Mouse (Mus musculus): ENCODE data around the gene Erv3. TPM values are rescaled to one million over a fixed set of nuclear protein-coding genes. Genes with fewer than 3 reads are reported as not detected.

Gene Erv3
- polyA plus RNA-seq, 1 experiment from 2014 or later, result not detected

DNA sequence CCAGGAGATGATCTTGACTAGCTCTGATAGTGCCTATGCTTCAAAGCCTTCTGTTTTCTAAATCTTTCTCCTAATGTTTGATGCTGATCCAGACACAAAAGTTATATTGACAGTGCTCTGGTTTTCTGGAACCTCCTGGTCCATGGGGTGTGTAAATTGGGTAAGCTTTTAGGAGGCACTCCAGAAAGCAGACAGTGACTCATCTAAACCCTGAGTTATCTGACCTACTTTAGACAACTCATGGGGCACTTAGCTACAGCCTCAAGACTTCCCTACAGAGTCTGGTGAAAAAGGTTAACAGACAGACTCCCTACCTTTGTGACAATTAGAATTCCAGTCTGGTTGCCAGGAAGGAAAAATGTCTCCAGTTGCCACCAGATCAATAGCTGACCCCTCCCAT is 1.7 kb downstream of the Erv3 start:
- Histone ChIP-seq H3K9ac (replicated peaks) (no peak overlapping the region), H3K27ac (replicated peaks) (no peak overlapping the region), H3K4me3 (no peak overlapping the region), H3K9me3 (no peaks in the 10 kb centered on the region), H3K36me3 (no peaks in the 10 kb centered on the region), H3K27me3 (no peaks in the 10 kb centered on the region), H3K4me1 (peaks cover 8% of the 10 kb centered on the region), H3K4me2 (replicated peaks) (no peak overlapping the region)
- no peak for ATAC-seq (ENCODE audit: low FRiP score, low read depth)

DNA sequence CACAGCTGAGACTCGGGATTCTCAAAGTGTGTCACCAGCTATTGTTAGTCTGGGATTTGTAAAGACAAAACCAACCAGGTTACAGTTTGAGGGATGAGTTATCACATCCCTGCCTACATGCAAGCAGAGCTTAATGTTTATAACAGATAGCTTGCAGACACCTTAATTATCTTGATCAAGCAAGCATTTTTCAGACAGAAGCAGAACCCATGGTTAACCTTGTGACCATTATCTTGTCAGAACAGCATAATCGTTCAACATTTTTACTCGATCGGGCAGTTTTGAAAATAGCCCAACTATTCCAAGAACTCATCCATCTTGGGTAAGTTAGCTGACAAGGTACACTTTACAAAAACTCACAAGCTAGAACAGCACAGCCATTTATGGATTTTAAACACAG is 5.8 kb downstream of the Erv3 start:
- no peak overlapping the region for H3K4me3 ChIP-seq
- WGBS, result 69% methylated on average over 4 of the region's 4 CpGs
- ATAC-seq (ENCODE audit: low FRiP score, low read depth), result no peak
- H3K4me1 ChIP-seq, result no peaks in the 10 kb centered on the region
- no peak overlapping the region for H3K4me2 ChIP-seq (replicated peaks)
- no peaks in the 10 kb centered on the region for H3K27me3 ChIP-seq
- no peaks in the 10 kb centered on the region for H3K36me3 ChIP-seq
- 0 out of 2 replicates have a peak overlapping the region, but pooled peaks have one; percentile 4 for H3K27ac ChIP-seq (replicated peaks)
- no peaks in the 10 kb centered on the region for H3K9me3 ChIP-seq
- no peak overlapping the region for H3K9ac ChIP-seq (replicated peaks)

- no peak for ATAC-seq (ENCODE audit: low FRiP score, low read depth)
These were observed 8.0 kb downstream of the Erv3 start for GRCm38 (mm10) chr2:131851333-131852092.

GRCm38 (mm10) chr2:131850047-131850446 is 9.5 kb downstream of the Erv3 start:
- 94% methylated on average over 4 of the region's 4 CpGs for WGBS

More at GRCm38 (mm10) chr2:131851333-131852092, 8.0 kb downstream of the Erv3 start:
- H3K4me3 ChIP-seq, result no peak overlapping the region
- WGBS, result 88% methylated on average over 12 of the region's 12 CpGs
- no peaks in the 10 kb centered on the region for H3K36me3 ChIP-seq
- H3K4me1 ChIP-seq, result peaks cover 16% of the 10 kb centered on the region
- no peak overlapping the region for H3K4me2 ChIP-seq (replicated peaks)
- no peak overlapping the region for H3K9ac ChIP-seq (replicated peaks)
- H3K9me3 ChIP-seq, result no peaks in the 10 kb centered on the region
- H3K27me3 ChIP-seq, result no peaks in the 10 kb centered on the region
- no peak overlapping the region for H3K27ac ChIP-seq (replicated peaks)

GRCm38 (mm10) chr2:131847501-131848359 is 11.8 kb downstream of the Erv3 start:
- H3K27me3 ChIP-seq, result no peaks in the 10 kb centered on the region
- H3K36me3 ChIP-seq, result no peaks in the 10 kb centered on the region
- H3K9me3 ChIP-seq, result no peaks in the 10 kb centered on the region
- H3K4me3 ChIP-seq, result peak overlapping the region; percentile 23
- peak; percentile 98 for ATAC-seq (ENCODE audit: low FRiP score, low read depth)
- 5% methylated on average over 10 of the region's 10 CpGs for WGBS
- H3K4me2 ChIP-seq (replicated peaks), result peak overlapping the region; percentile 47
- H3K4me1 ChIP-seq, result peaks cover 25% of the 10 kb centered on the region
- H3K9ac ChIP-seq (replicated peaks), result no peak overlapping the region
- peak overlapping the region; percentile 92 for H3K27ac ChIP-seq (replicated peaks)

More at GRCm38 (mm10) chr2:131850047-131850446, 9.5 kb downstream of the Erv3 start:
- H3K9ac ChIP-seq (replicated peaks), result no peak overlapping the region
- ATAC-seq (ENCODE audit: low FRiP score, low read depth), result no peak
- no peaks in the 10 kb centered on the region for H3K36me3 ChIP-seq
- H3K27ac ChIP-seq (replicated peaks), result no peak overlapping the region
- H3K4me1 ChIP-seq, result peaks cover 25% of the 10 kb centered on the region
- no peak overlapping the region for H3K4me2 ChIP-seq (replicated peaks)
- H3K27me3 ChIP-seq, result no peaks in the 10 kb centered on the region
- H3K9me3 ChIP-seq, result no peaks in the 10 kb centered on the region
- no peak overlapping the region for H3K4me3 ChIP-seq

GRCm38 (mm10) chr2:131846811-131847210 is 12.7 kb downstream of the Erv3 start:
- no peak for ATAC-seq (ENCODE audit: low FRiP score, low read depth)
- Histone ChIP-seq H3K9me3 (no peaks in the 10 kb centered on the region), H3K27me3 (no peaks in the 10 kb centered on the region), H3K27ac (replicated peaks) (peak overlapping the region; percentile 92), H3K9ac (replicated peaks) (no peak overlapping the region), H3K4me3 (no peak overlapping the region), H3K4me1 (peaks cover 25% of the 10 kb centered on the region), H3K4me2 (replicated peaks) (peak overlapping the region; percentile 47), H3K36me3 (no peaks in the 10 kb centered on the region)
- 38% methylated on average over 2 of the region's 2 CpGs for WGBS

DNA sequence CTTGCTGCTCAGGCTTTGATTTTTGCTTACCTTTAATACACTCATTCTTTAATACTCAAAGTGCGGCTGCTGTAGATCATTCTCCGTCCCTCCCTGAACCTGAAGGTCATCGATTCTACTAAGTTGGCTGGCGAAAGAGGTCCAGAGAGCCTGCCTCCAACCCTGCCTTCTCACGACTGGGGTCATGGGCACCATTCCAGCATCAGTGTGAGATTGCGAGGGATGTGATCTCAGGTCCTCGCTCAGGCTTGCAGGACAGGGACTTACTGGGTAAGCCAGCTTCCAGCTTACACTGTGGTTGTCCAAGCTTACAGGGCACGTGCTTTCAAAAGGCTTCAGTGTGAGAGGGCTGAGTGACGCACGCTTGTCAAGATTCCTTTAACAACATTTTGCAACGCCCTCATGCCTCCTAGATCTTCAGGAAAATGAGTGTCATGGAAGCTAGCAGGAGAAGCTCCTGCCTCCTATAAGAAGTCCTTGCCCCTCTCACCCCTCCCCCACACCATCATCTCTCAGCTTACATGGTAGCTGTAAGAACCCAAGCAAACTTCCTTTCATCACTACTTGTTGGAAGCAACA is 13.3 kb downstream of the Erv3 start:
- WGBS, result 74% methylated on average over 11 of the region's 11 CpGs
- no peaks in the 10 kb centered on the region for H3K9me3 ChIP-seq
- H3K27ac ChIP-seq (replicated peaks), result peak overlapping the region; percentile 92; the same call in 1 of the 2 replicates
- no peak overlapping the region for H3K9ac ChIP-seq (replicated peaks)
- H3K27me3 ChIP-seq, result no peaks in the 10 kb centered on the region
- no peak overlapping the region for H3K4me2 ChIP-seq (replicated peaks)
- no peaks in the 10 kb centered on the region for H3K36me3 ChIP-seq
- H3K4me3 ChIP-seq, result no peak overlapping the region
- ATAC-seq (ENCODE audit: low FRiP score, low read depth), result no peak
- H3K4me1 ChIP-seq, result peaks cover 27% of the 10 kb centered on the region

- Histone ChIP-seq H3K27ac (replicated peaks) (peak overlapping the region; percentile 39), H3K36me3 (no peaks in the 10 kb centered on the region), H3K4me2 (replicated peaks) (no peak overlapping the region), H3K4me1 (peaks cover 32% of the 10 kb centered on the region), H3K27me3 (no peaks in the 10 kb centered on the region), H3K4me3 (no peak overlapping the region), H3K9me3 (no peaks in the 10 kb centered on the region), H3K9ac (replicated peaks) (no peak overlapping the region)
- WGBS, result 86% methylated on average over 8 of the region's 8 CpGs
- ATAC-seq (ENCODE audit: low FRiP score, low read depth), result no peak
These were observed 13.9 kb downstream of the Erv3 start for GRCm38 (mm10) chr2:131845671-131846070.

- 90% methylated on average over 5 of the region's 5 CpGs for WGBS
- H3K4me2 ChIP-seq (replicated peaks), result no peak overlapping the region
- no peak overlapping the region for H3K9ac ChIP-seq (replicated peaks)
- ATAC-seq (ENCODE audit: low FRiP score, low read depth), result no peak
- no peak overlapping the region for H3K4me3 ChIP-seq
- H3K27ac ChIP-seq (replicated peaks), result no peak overlapping the region
- peaks cover 32% of the 10 kb centered on the region for H3K4me1 ChIP-seq
- H3K36me3 ChIP-seq, result no peaks in the 10 kb centered on the region
- H3K27me3 ChIP-seq, result no peaks in the 10 kb centered on the region; the same call in 1 of the 2 replicates
- no peaks in the 10 kb centered on the region for H3K9me3 ChIP-seq
These were observed 17.0 kb downstream of the Erv3 start for GRCm38 (mm10) chr2:131842568-131842967.

DNA sequence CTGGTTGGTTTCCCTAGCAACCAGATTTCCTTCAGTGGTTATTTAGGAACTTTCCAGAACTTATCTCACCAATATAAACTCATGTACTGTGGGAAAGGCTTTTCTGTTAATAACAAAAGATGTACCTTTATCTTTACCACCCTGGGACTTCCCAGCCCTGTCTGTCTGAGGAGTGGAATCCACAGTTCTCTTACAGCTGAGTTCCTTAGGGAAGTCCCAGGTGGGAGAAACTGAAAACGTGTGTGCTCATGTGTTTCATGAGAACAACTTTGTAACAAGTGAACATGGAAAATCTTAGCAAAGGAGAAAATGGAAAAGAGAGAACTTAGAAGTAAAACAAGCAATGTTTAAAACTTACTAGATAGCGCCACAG is 18.2 kb downstream of the Erv3 start:
- H3K27ac ChIP-seq (replicated peaks), result 0 out of 2 replicates have a peak overlapping the region, but pooled peaks have one; percentile 35
- H3K4me3 ChIP-seq, result no peak overlapping the region
- WGBS, result 61% methylated on average over 2 of the region's 2 CpGs
- H3K4me2 ChIP-seq (replicated peaks), result no peak overlapping the region
- no peak overlapping the region for H3K9ac ChIP-seq (replicated peaks)
- no peaks in the 10 kb centered on the region for H3K9me3 ChIP-seq
- no peaks in the 10 kb centered on the region; the same call in 1 of the 2 replicates for H3K27me3 ChIP-seq
- no peak for ATAC-seq (ENCODE audit: low FRiP score, low read depth)
- peaks cover 20% of the 10 kb centered on the region for H3K4me1 ChIP-seq
- no peaks in the 10 kb centered on the region for H3K36me3 ChIP-seq

- no peaks in the 10 kb centered on the region for H3K36me3 ChIP-seq
- 0 out of 2 replicates have a peak, but pooled peaks have one; percentile 44 for ATAC-seq (ENCODE audit: low FRiP score, low read depth)
- H3K27me3 ChIP-seq, result no peaks in the 10 kb centered on the region; the same call in 1 of the 2 replicates
- no peak overlapping the region for H3K4me3 ChIP-seq
- WGBS, result 34% methylated on average over 9 of the region's 9 CpGs
- no peak overlapping the region for H3K4me2 ChIP-seq (replicated peaks)
- H3K9ac ChIP-seq (replicated peaks), result no peak overlapping the region
- no peaks in the 10 kb centered on the region for H3K9me3 ChIP-seq
- peaks cover 15% of the 10 kb centered on the region for H3K4me1 ChIP-seq
- H3K27ac ChIP-seq (replicated peaks), result peak overlapping the region; percentile 35; the same call in 1 of the 2 replicates
These were observed 18.8 kb downstream of the Erv3 start for GRCm38 (mm10) chr2:131840611-131841320.

Measured in midbrain, embryonic 12.5 days (tissue).